Mouse (Mus musculus) kidney, adult 2 months (tissue): ENCODE results near the gene Dnah12.

Experiments
- CTCF ChIP-seq: fragments of 200-500 bp; conservative IDR thresholded peaks from 2 replicates; pipeline ENCODE4 v1.5.1; 2011; ENCODE audit warnings: low read depth, mild to moderate bottlenecking, control low read depth, low read length, moderate library complexity, mixed read lengths; ENCODE audit not compliant: insufficient read depth, insufficient read length
- POLR2A ChIP-seq: fragments of 200-500 bp; IDR thresholded peaks from one replicate; pipeline ENCODE4 v1.6.1; 2011; ENCODE audit warnings: low read depth, low read length, control low read depth

- TF ChIP-seq CTCF (no peak), POLR2A (no peak)
Measured at GRCm38 (mm10) chr14:26670964-26671363, 22.1 kb upstream of the Dnah12 start.
